Mouse (Mus musculus) testis, adult 2 months (tissue): ENCODE measurements around the gene Gnai2. TPM values are rescaled to one million over a fixed set of nuclear protein-coding genes. Genes with fewer than 3 reads are reported as not detected.
A peak's percentile ranks its signal among the peaks of the same experiment; 100 is the strongest.

ENCODE experiments used
- H3K27ac ChIP-seq: fragments of 200-500 bp; 2 replicates; pipeline ENCODE4 v1.5.1; 2012; ENCODE audit warnings: low read depth, low read length; ENCODE audit not compliant: control insufficient read depth, insufficient read depth
- H3K27me3 ChIP-seq: fragments of 200-500 bp; 2 replicates; pipeline ENCODE4 v1.6.1; 2012; ENCODE audit warnings: mild to moderate bottlenecking, low read length, moderate library complexity; ENCODE audit not compliant: control insufficient read depth, insufficient read depth
- H3K36me3 ChIP-seq: fragments of 200-500 bp; 2 replicates; pipeline ENCODE4 v1.6.1; 2012; ENCODE audit warnings: mild to moderate bottlenecking, low read length; ENCODE audit not compliant: control insufficient read depth, insufficient read depth
- H3K4me1 ChIP-seq: fragments of 200-500 bp; 2 replicates; pipeline ENCODE4 v1.6.1; 2012; ENCODE audit warnings: low read length; ENCODE audit not compliant: control insufficient read depth, insufficient read depth
- H3K4me3 ChIP-seq: fragments of 200-500 bp; 2 replicates; pipeline ENCODE4 v1.5.1; 2012; ENCODE audit warnings: low read depth, mild to moderate bottlenecking, low read length, moderate library complexity, mixed read lengths; ENCODE audit not compliant: control insufficient read depth
- CTCF ChIP-seq: fragments of 200-500 bp; IDR thresholded peaks from 2 replicates; pipeline ENCODE4 v1.5.1; 2012; ENCODE audit warnings: low read depth, mild to moderate bottlenecking, inconsistent platforms, low read length, moderate library complexity; ENCODE audit not compliant: control insufficient read depth, insufficient read depth, insufficient replicate concordance
- POLR2A ChIP-seq: fragments of 200-500 bp; IDR thresholded peaks from 2 replicates; pipeline ENCODE4 v1.6.1; 2012; ENCODE audit warnings: low read depth, mild to moderate bottlenecking, inconsistent platforms, low read length, moderate library complexity; ENCODE audit not compliant: control insufficient read depth
- polyA plus RNA-seq: library from polyadenylated mRNA; depleted of rRNA; stranded (reverse); fragments of >200 nt; gene quantifications from 2 replicates; pipeline ENCODE4 v1.2.3, GENCODE M21; 2012

The Gnai2 gene
- polyA plus RNA-seq, 1 experiment: 103 TPM

DNA sequence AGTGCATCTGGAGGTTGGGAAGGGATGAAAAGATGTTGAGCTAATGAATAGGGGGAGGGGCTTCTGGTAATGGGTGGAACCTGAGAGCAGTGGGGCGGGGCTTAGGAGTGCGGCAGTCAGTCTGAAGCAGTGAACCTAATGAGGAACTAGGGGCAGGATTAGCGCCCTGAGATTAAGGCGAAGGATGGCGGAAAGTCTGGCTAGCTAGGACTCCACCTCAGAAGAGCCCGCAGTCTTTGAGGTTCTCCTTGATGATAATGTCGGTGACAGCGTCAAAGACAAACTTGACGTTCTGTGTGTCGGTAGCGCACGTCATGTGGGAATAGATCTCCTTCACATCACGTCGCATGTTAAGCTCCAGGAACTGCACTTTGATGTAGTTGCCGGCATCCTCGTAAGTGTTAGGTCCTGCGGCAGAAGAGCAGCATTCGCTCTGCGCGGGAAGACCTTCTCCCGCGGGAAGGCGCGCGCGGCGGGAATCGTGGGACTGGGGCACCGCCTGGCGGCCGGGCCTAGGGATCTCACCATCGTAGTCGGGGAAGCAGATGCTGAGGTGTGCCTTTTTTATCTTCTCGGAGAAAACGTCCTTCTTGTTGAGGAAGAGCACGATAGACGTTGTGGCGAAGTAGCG, 40.6 kb upstream of the Gnai2 start:
- no peak for TF ChIP-seq POLR2A
- TF ChIP-seq CTCF: peak; percentile 70; the same call in 1 of the 2 replicates
- Histone ChIP-seq H3K4me3 (peak overlapping the region; percentile 18), H3K36me3 (no peaks in the 10 kb centered on the region), H3K27me3 (no peaks in the 10 kb centered on the region), H3K4me1 (peaks cover 14% of the 10 kb centered on the region), H3K27ac (no peak overlapping the region)

GRCm38 (mm10) chr9:107674609-107675429, 39.7 kb upstream of the Gnai2 start:
- peaks cover 14% of the 10 kb centered on the region for H3K4me1 ChIP-seq
- no peaks in the 10 kb centered on the region for H3K36me3 ChIP-seq
- TF ChIP-seq POLR2A: no peak
- TF ChIP-seq CTCF: no peak
- no peak overlapping the region for H3K27ac ChIP-seq
- H3K4me3 ChIP-seq: no peak overlapping the region
- H3K27me3 ChIP-seq: no peaks in the 10 kb centered on the region

DNA sequence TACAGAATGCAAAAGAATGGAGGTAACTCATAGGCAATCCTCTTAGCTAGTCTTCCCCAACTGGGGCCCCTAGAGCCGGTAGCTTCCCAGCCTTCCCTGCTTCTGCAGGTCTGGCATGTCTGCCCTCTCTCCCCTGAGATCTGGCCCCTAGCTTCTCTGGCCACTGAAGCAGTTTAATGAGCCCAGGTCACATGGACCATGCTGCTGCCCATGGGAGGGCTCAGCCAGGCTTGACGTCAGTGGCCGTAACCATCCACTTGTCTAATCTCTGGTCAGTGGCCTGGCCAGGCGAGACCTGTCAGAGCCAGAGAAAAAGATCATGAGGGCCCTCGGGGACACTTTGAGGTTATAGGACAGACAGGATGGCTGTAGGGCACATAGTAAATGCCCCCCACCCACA, 35.1 kb upstream of the Gnai2 start:
- Histone ChIP-seq H3K27ac (no peak overlapping the region), H3K27me3 (no peaks in the 10 kb centered on the region; the same call in 1 of the 2 replicates), H3K36me3 (no peaks in the 10 kb centered on the region), H3K4me1 (peaks cover 3% of the 10 kb centered on the region; the same call in 1 of the 2 replicates), H3K4me3 (no peak overlapping the region)
- TF ChIP-seq POLR2A (no peak), CTCF (no peak)

- no peaks in the 10 kb centered on the region; the same call in 1 of the 2 replicates for H3K27me3 ChIP-seq
- H3K4me1 ChIP-seq: peaks cover 3% of the 10 kb centered on the region; the same call in 1 of the 2 replicates
These were observed 34.3 kb upstream of the Gnai2 start, which contains the start of gene Slc38a3 for GRCm38 (mm10) chr9:107669480-107669945. Gene Slc38a3 (minus strand): TSS chr9:107669530.

DNA sequence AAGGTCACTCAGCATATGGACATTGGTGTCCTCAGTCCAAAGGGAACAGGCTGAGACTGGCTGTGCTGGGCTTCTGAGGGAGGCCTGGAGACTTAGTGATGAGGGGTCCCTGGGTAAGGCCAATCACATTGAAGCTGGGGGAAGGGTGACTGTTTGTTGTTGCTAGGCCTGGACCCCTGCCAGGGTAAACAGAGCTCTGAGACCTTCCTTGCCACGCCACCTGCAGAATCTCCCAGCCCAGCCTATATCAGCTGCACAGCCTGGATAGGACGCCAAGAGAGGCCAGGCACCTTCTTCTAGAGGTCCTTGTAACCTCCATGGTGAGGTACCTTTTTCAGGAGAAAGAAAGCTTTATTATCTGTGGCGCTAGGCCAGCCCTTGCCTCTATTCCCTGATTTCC, 33.7 kb upstream of the Gnai2 start:
- H3K27ac ChIP-seq: no peak overlapping the region
- H3K27me3 ChIP-seq: no peaks in the 10 kb centered on the region; the same call in 1 of the 2 replicates
- H3K4me3 ChIP-seq: no peak overlapping the region

More at GRCm38 (mm10) chr9:107669480-107669945, 34.3 kb upstream of the Gnai2 start, which contains the start of gene Slc38a3:
- TF ChIP-seq CTCF (no peak), POLR2A (no peak)
- no peaks in the 10 kb centered on the region for H3K36me3 ChIP-seq
- H3K27ac ChIP-seq: no peak within 1 kb of the TSS
- H3K4me3 ChIP-seq: no peak within 1 kb of the TSS

GRCm38 (mm10) chr9:107668011-107668410, 32.8 kb upstream of the Gnai2 start:
- Histone ChIP-seq H3K4me1 (peaks cover 3% of the 10 kb centered on the region; the same call in 1 of the 2 replicates), H3K36me3 (no peaks in the 10 kb centered on the region), H3K4me3 (no peak overlapping the region), H3K27ac (no peak overlapping the region), H3K27me3 (no peaks in the 10 kb centered on the region; the same call in 1 of the 2 replicates)
- TF ChIP-seq POLR2A (no peak), CTCF (no peak)

More for the DNA sequence above, 33.7 kb upstream of the Gnai2 start:
- no peak for TF ChIP-seq POLR2A
- no peak for TF ChIP-seq CTCF
- Histone ChIP-seq H3K4me1 (peaks cover 3% of the 10 kb centered on the region; the same call in 1 of the 2 replicates), H3K36me3 (no peaks in the 10 kb centered on the region)

GRCm38 (mm10) chr9:107667219-107667618, 32.1 kb upstream of the Gnai2 start:
- no peak overlapping the region for H3K4me3 ChIP-seq
- peaks cover 3% of the 10 kb centered on the region; the same call in 1 of the 2 replicates for H3K4me1 ChIP-seq
- TF ChIP-seq POLR2A (no peak), CTCF (no peak)
- no peaks in the 10 kb centered on the region; the same call in 1 of the 2 replicates for H3K27me3 ChIP-seq
- no peaks in the 10 kb centered on the region for H3K36me3 ChIP-seq
- H3K27ac ChIP-seq: no peak overlapping the region
